Mouse (Mus musculus) neural tube, embryonic 14.5 days (tissue): ENCODE data around the gene Vti1a. TPM values are rescaled to one million over a fixed set of nuclear protein-coding genes. Genes with fewer than 3 reads are reported as not detected.

Experiments used
- ATAC-seq: fragments of 200-750 bp; cut with Nextera tagmentation; 2 replicates; pipeline ENCODE4 v1.8.0; 2017; ENCODE audit warnings: low read depth, mild to moderate bottlenecking, moderate TSS enrichment, moderate library complexity
- H3K27ac ChIP-seq: fragments of 300-500 bp; sonication (generic); 2 replicates; pipeline ENCODE4 v1.5.1; 2014; ENCODE audit warnings: low read depth, mild to moderate bottlenecking, control low read depth, low read length, moderate library complexity, mixed read lengths
- H3K27me3 ChIP-seq: fragments of 300-500 bp; sonication (generic); 2 replicates; pipeline ENCODE4 v1.6.1; 2014; ENCODE audit warnings: low read length; ENCODE audit not compliant: control insufficient read depth, insufficient read depth
- H3K36me3 ChIP-seq: fragments of 300-500 bp; sonication (generic); 2 replicates; pipeline ENCODE4 v1.6.1; 2014; ENCODE audit warnings: low read length, mixed read lengths; ENCODE audit not compliant: control insufficient read depth, insufficient read depth
- H3K4me1 ChIP-seq: fragments of 300-500 bp; sonication (generic); 2 replicates; pipeline ENCODE4 v1.6.1; 2014; ENCODE audit warnings: low read length; ENCODE audit not compliant: control insufficient read depth, insufficient read depth
- H3K4me2 ChIP-seq: fragments of 300-500 bp; sonication (generic); 2 replicates; pipeline ENCODE4 v1.6.1; 2014; ENCODE audit warnings: mild to moderate bottlenecking, low read depth, low read length, control low read depth
- H3K4me3 ChIP-seq: fragments of 300-500 bp; sonication (generic); 2 replicates; pipeline ENCODE4 v1.5.1; 2014; ENCODE audit warnings: low read depth, low read length, control low read depth, mixed read lengths
- H3K9ac ChIP-seq: fragments of 300-500 bp; sonication (generic); replicated peaks from 2 replicates; pipeline ENCODE4 v1.6.1; 2014; ENCODE audit warnings: low read depth, mild to moderate bottlenecking, control low read depth, low read length, mixed read lengths
- H3K9me3 ChIP-seq: fragments of 300-500 bp; sonication (generic); 2 replicates; pipeline ENCODE4 v1.6.1; 2016; ENCODE audit warnings: low read length; ENCODE audit not compliant: control insufficient read depth
- WGBS: fragments of 180-500 bp; shearing (Covaris S2); extraction: QIAGEN DNeasy Blood & Tissue Kit; methylation state at CpG from one replicate; pipeline ENCODE4 v1.1.7; 2014; 5-methylcytosine and 5-hydroxymethylcytosine counted together
- polyA plus RNA-seq: library from polyadenylated mRNA; unstranded; fragments of >200 nt; fragmentation: Nextera tagmentation; extraction: Ambion mirVana; gene quantifications from 2 replicates; pipeline ENCODE4 v1.2.1, GENCODE M21; 2014

Vti1a gene
- polyA plus RNA-seq, 1 experiment from 2014 or later = 35.7 TPM

DNA sequence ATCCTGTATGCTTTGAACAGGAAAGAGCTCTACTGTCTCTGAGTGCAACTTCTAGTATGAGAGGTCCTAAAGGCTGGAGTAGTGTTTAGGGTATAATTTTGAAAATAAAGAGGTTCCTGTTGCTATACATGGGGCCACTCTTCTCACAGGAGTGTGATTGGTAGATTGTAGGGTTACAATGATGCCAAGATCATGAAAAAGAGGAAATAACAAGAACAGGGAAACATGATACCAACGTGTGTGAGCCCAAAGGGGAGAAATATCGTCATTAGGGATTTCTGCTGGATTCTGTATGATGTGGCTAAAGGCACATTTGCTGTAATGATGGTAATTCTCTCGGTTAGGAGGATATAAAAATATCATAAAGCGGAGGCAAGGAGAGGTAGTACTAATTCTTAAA, 30.1 kb upstream of the Vti1a start:
- Histone ChIP-seq H3K4me3 (no peak overlapping the region), H3K36me3 (no peaks in the 10 kb centered on the region), H3K4me1 (no peaks in the 10 kb centered on the region), H3K9ac (no peak overlapping the region), H3K4me2 (no peak overlapping the region), H3K9me3 (no peaks in the 10 kb centered on the region), H3K27ac (no peak overlapping the region), H3K27me3 (no peaks in the 10 kb centered on the region)
- 90% methylated on average over 4 of the region's 4 CpGs for WGBS
- ATAC-seq = no peak

- H3K4me3 ChIP-seq = no peak overlapping the region
- no peak for ATAC-seq
- H3K9me3 ChIP-seq = no peaks in the 10 kb centered on the region
These were observed 27.1 kb upstream of the Vti1a start for GRCm38 (mm10) chr19:55288974-55289373.

GRCm38 (mm10) chr19:55290621-55291270, 25.3 kb upstream of the Vti1a start:
- Histone ChIP-seq H3K27ac (no peak overlapping the region), H3K4me2 (no peak overlapping the region), H3K4me1 (no peaks in the 10 kb centered on the region), H3K4me3 (no peak overlapping the region), H3K36me3 (peaks cover 6% of the 10 kb centered on the region; the same call in 1 of the 2 replicates), H3K9me3 (no peaks in the 10 kb centered on the region), H3K9ac (no peak overlapping the region), H3K27me3 (no peaks in the 10 kb centered on the region)
- ATAC-seq = no peak
- WGBS = 83% methylated on average over 2 of the region's 2 CpGs

More at GRCm38 (mm10) chr19:55288974-55289373, 27.1 kb upstream of the Vti1a start:
- Histone ChIP-seq H3K4me2 (no peak overlapping the region), H3K27me3 (no peaks in the 10 kb centered on the region), H3K9ac (no peak overlapping the region), H3K27ac (no peak overlapping the region), H3K36me3 (no peaks in the 10 kb centered on the region), H3K4me1 (no peaks in the 10 kb centered on the region)

- Histone ChIP-seq H3K4me2 (no peak overlapping the region), H3K27ac (no peak overlapping the region), H3K4me3 (no peak overlapping the region), H3K4me1 (no peaks in the 10 kb centered on the region), H3K27me3 (no peaks in the 10 kb centered on the region), H3K36me3 (peaks cover 6% of the 10 kb centered on the region; the same call in 1 of the 2 replicates), H3K9me3 (no peaks in the 10 kb centered on the region), H3K9ac (no peak overlapping the region)
- no peak for ATAC-seq
- WGBS = 97% methylated on average over 2 of the region's 2 CpGs
These were observed 23.8 kb upstream of the Vti1a start for GRCm38 (mm10) chr19:55292210-55292850.

DNA sequence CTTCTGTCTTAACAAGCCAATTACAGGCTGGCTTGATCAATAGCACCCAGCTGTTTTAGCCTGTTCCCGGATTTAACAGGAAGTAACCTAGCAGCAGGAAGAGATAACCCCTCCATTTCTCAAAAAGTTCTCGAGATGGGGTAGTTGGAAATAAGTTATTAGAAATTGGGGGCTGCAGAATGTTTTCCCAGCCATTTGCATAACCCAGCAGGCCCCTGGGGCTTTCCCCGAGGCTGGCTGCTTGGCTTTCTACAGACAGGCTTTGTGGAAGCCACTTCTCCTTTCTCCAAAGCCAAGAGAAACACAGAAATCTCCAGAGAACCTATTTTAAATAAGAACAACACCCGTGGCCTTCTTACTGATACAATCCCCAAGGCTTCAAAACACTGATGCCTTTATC, 22.9 kb upstream of the Vti1a start:
- no peaks in the 10 kb centered on the region for H3K4me1 ChIP-seq
- ATAC-seq = no peak

DNA sequence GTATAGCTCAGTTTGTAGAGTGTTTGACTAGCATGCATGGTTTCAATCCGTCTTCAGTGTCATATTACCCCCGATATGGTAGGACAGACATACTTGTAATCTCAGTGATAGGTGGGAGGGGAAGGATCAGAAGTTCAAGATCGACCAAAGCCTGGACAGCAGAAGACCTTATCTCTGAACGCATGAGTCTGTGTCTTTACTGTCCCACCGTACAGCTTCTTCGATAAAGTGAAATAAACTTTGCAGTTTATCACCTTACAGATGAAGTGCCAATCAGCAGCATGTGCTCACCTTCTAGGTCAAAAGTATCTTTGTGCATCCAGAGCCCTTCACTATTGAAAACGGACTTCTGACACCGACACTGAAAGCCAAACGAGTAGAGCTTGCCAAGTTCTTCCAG, 21.0 kb upstream of the Vti1a start:
- Histone ChIP-seq H3K9ac (no peak overlapping the region), H3K36me3 (peaks cover 12% of the 10 kb centered on the region; the same call in 1 of the 2 replicates), H3K4me2 (no peak overlapping the region), H3K27ac (no peak overlapping the region), H3K4me1 (no peaks in the 10 kb centered on the region), H3K4me3 (no peak overlapping the region), H3K27me3 (no peaks in the 10 kb centered on the region), H3K9me3 (no peaks in the 10 kb centered on the region)
- no peak for ATAC-seq
- 94% methylated on average over 9 of the region's 9 CpGs for whole genome bisulfite sequencing

More for the DNA sequence above, 22.9 kb upstream of the Vti1a start:
- no peaks in the 10 kb centered on the region for H3K27me3 ChIP-seq
- no peak overlapping the region for H3K9ac ChIP-seq
- H3K4me3 ChIP-seq = no peak overlapping the region
- no peak overlapping the region for H3K27ac ChIP-seq
- H3K36me3 ChIP-seq = peaks cover 6% of the 10 kb centered on the region; the same call in 1 of the 2 replicates
- no peaks in the 10 kb centered on the region for H3K9me3 ChIP-seq
- H3K4me2 ChIP-seq = no peak overlapping the region
- 43% methylated on average over 4 of the region's 4 CpGs for WGBS

DNA sequence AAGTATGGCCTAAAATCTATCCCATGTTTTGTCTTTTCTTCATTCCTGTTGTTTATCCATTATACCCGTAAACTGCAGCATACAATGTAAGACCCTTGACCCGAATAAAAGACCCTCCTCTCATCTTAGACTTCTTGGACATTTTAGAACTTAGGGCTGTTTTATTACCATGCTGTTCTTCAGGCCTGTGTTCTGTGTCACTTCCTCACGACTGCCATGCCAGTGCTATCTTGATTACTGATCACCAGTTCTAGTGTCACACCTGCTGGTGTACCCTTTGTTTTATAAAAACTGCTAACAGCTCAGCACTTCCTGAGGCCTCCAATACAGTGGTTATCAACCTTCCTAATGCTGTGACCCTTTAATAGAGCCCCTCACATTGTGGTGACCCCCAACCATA, 20.5 kb upstream of the Vti1a start:
- H3K4me2 ChIP-seq = no peak overlapping the region
- no peaks in the 10 kb centered on the region for H3K9me3 ChIP-seq
- no peaks in the 10 kb centered on the region for H3K27me3 ChIP-seq
- no peak overlapping the region for H3K4me3 ChIP-seq
- no peak for ATAC-seq
- WGBS = 89% methylated on average over 3 of the region's 3 CpGs
- no peaks in the 10 kb centered on the region for H3K4me1 ChIP-seq
- H3K9ac ChIP-seq = no peak overlapping the region
- no peak overlapping the region for H3K27ac ChIP-seq
- H3K36me3 ChIP-seq = peaks cover 15% of the 10 kb centered on the region; the same call in 1 of the 2 replicates

GRCm38 (mm10) chr19:55296301-55296700, 19.8 kb upstream of the Vti1a start:
- H3K4me1 ChIP-seq = no peaks in the 10 kb centered on the region
- H3K9me3 ChIP-seq = no peaks in the 10 kb centered on the region
- H3K9ac ChIP-seq = no peak overlapping the region
- no peak overlapping the region for H3K4me3 ChIP-seq
- 93% methylated on average over 2 of the region's 2 CpGs for WGBS
- no peaks in the 10 kb centered on the region for H3K27me3 ChIP-seq
- H3K36me3 ChIP-seq = peaks cover 19% of the 10 kb centered on the region; the same call in 1 of the 2 replicates
- no peak for ATAC-seq
- H3K27ac ChIP-seq = no peak overlapping the region
- H3K4me2 ChIP-seq = no peak overlapping the region

- H3K4me1 ChIP-seq = no peaks in the 10 kb centered on the region
- no peaks in the 10 kb centered on the region for H3K9me3 ChIP-seq
- H3K27me3 ChIP-seq = no peaks in the 10 kb centered on the region
- ATAC-seq = no peak
- H3K4me3 ChIP-seq = no peak overlapping the region
- no peak overlapping the region for H3K27ac ChIP-seq
- H3K9ac ChIP-seq = no peak overlapping the region
- H3K4me2 ChIP-seq = no peak overlapping the region
- peaks cover 31% of the 10 kb centered on the region; the same call in 1 of the 2 replicates for H3K36me3 ChIP-seq
- 98% methylated on average over 2 of the region's 2 CpGs for WGBS
These were observed 18.6 kb upstream of the Vti1a start for GRCm38 (mm10) chr19:55297489-55297888.
